32 mouse cellular contexts compared by ENCODE assay signal in genomic region chr11:76196977-76197469, GRCm38 (mm10). TPM values are rescaled to one million over a fixed set of nuclear protein-coding genes. Genes with fewer than 3 reads are reported as not detected.
DNase-seq lines count a peak whose midpoint lies in the region; ATAC-seq and TF ChIP-seq lines count a peak whose summit lies in the region.
"Had no signal": no experiment of that assay in that cellular context is flagged by ENCODE, and none has a peak within 500 bp of the region (broad histone marks: within the 10 kb centered on the region; RNA-seq: fewer than 3 reads in every experiment).

No protein-coding gene starts in this region.

- no peak overlapping the region for H3K4me3 ChIP-seq in heart, embryonic 13.5 days
- H3K4me3 ChIP-seq in layer of hippocampus, adult 2 months: no peak overlapping the region
- no peak overlapping the region for H3K4me3 ChIP-seq in intestine, embryonic 15.5 days (replicated peaks)
- no peak overlapping the region; the same call in 1 of the 2 replicates for H3K4me3 ChIP-seq in stomach, embryonic 15.5 days (replicated peaks)
- H3K4me3 ChIP-seq: embryonic facial prominence, embryonic 13.5 days; forebrain, embryonic 10.5 days; midbrain, embryonic 10.5 days; myocyte; neural tube, embryonic 12.5 days had no signal

- no peak for ATAC-seq in heart, embryonic 13.5 days (ENCODE audit: extremely low read depth, insufficient number of reproducible peaks, low FRiP score, low TSS enrichment)
- peak; percentile 15; the same call in 1 of the 2 replicates for ATAC-seq in intestine, embryonic 15.5 days
- no peak for ATAC-seq in stomach, embryonic 15.5 days (ENCODE audit: insufficient read depth, low FRiP score, low read depth)
- ATAC-seq: forebrain, embryonic 16.5 days; Patski had no signal

- no peak for DNase-seq in heart, postnatal 14 days
- no peak for DNase-seq in layer of hippocampus, adult 2 months (ENCODE audit: low spot score in 2 of 2)
- no peak for DNase-seq in layer of hippocampus, adult 9-11 months
- no peak for DNase-seq in frontal cortex, postnatal 36 days (ENCODE audit: low spot score in 2 of 2)
- DNase-seq in adrenal gland, postnatal 4 days (ENCODE audit: low spot score in 2 of 2): no peak
- DNase-seq: adrenal gland, postnatal 10 days; cerebellum, adult 18-20 months; cerebellum, postnatal 36 days; embryo, embryonic 11 days; liver; lung, adult 2 months; lung, postnatal 14 days; right cerebral cortex, adult 18-20 months; thymus, adult 2 months; thymus, postnatal 36 days had no signal

- no peak overlapping the region for H3K27ac ChIP-seq in heart, embryonic 13.5 days (replicated peaks)
- 0 out of 2 replicates have a peak overlapping the region, but pooled peaks have one; percentile 43 for H3K27ac ChIP-seq in layer of hippocampus, adult 2 months
- H3K27ac ChIP-seq in intestine, embryonic 15.5 days: peak overlapping the region; percentile 77
- peak overlapping the region; percentile 87 for H3K27ac ChIP-seq in stomach, embryonic 15.5 days
- H3K27ac ChIP-seq: embryonic facial prominence, embryonic 13.5 days; forebrain, embryonic 10.5 days; kidney, postnatal 0 days; liver, embryonic 14.5 days; midbrain, embryonic 10.5 days; neural tube, embryonic 12.5 days had no signal

- no peak for TF ChIP-seq CTCF in layer of hippocampus, adult 2 months (conservative IDR thresholded peaks at IDR 0.05)

- peaks cover 15% of the 10 kb centered on the region for H3K4me1 ChIP-seq in heart, embryonic 13.5 days
- H3K4me1 ChIP-seq in intestine, embryonic 15.5 days (replicated peaks): 0 out of 2 replicates have a peak, but pooled peaks cover 4% of the 10 kb centered on the region
- peaks cover 4% of the 10 kb centered on the region; the same call in 1 of the 2 replicates for H3K4me1 ChIP-seq in stomach, embryonic 15.5 days
- H3K4me1 ChIP-seq: neural tube, embryonic 12.5 days had no signal

- H3K36me3 ChIP-seq in heart, embryonic 13.5 days: no peaks in the 10 kb centered on the region
- H3K36me3 ChIP-seq in intestine, embryonic 15.5 days: no peaks in the 10 kb centered on the region
- H3K36me3 ChIP-seq in stomach, embryonic 15.5 days: no peaks in the 10 kb centered on the region
- H3K36me3 ChIP-seq: embryonic facial prominence, embryonic 13.5 days; forebrain, embryonic 10.5 days; midbrain, embryonic 10.5 days; neural tube, embryonic 12.5 days had no signal

- WGBS in heart, embryonic 13.5 days: 42% methylated on average over 8 of the region's 8 CpGs
- WGBS in intestine, embryonic 15.5 days: 47% methylated on average over 8 of the region's 8 CpGs
- WGBS in stomach, embryonic 15.5 days: 35% methylated on average over 8 of the region's 8 CpGs

- H3K4me2 ChIP-seq in heart, embryonic 13.5 days: 0 out of 2 replicates have a peak overlapping the region, but pooled peaks have one; percentile 29
- H3K4me2 ChIP-seq in intestine, embryonic 15.5 days (replicated peaks): peak overlapping the region; percentile 24
- peak overlapping the region; percentile 12; the same call in 1 of the 2 replicates for H3K4me2 ChIP-seq in stomach, embryonic 15.5 days
- H3K4me2 ChIP-seq: embryonic facial prominence, embryonic 13.5 days; neural tube, embryonic 12.5 days had no signal

- no peaks in the 10 kb centered on the region for H3K9me3 ChIP-seq in heart, embryonic 13.5 days
- H3K9me3 ChIP-seq in intestine, embryonic 15.5 days: no peaks in the 10 kb centered on the region
- H3K9me3 ChIP-seq in stomach, embryonic 15.5 days: no peaks in the 10 kb centered on the region
- H3K9me3 ChIP-seq: embryonic facial prominence, embryonic 13.5 days; forebrain, embryonic 10.5 days; midbrain, embryonic 10.5 days; neural tube, embryonic 12.5 days had no signal

- 0 out of 2 replicates have a peak, but pooled peaks cover 3% of the 10 kb centered on the region for H3K27me3 ChIP-seq in heart, embryonic 13.5 days (replicated peaks)
- H3K27me3 ChIP-seq in intestine, embryonic 15.5 days (replicated peaks): no peaks in the 10 kb centered on the region
- no peaks in the 10 kb centered on the region for H3K27me3 ChIP-seq in stomach, embryonic 15.5 days (replicated peaks)
- H3K27me3 ChIP-seq: neural tube, embryonic 12.5 days; Patski had no signal

- intact Hi-C loops in heart, postnatal 14 days (cut with DNase I): no loop called here

- no peak overlapping the region for H3K9ac ChIP-seq in heart, embryonic 13.5 days
- no peak overlapping the region for H3K9ac ChIP-seq in intestine, embryonic 15.5 days
- H3K9ac ChIP-seq in stomach, embryonic 15.5 days: no peak overlapping the region
- H3K9ac ChIP-seq: embryonic facial prominence, embryonic 13.5 days; liver, embryonic 14.5 days; neural tube, embryonic 12.5 days had no signal

RNA-seq across cellular contexts. Expression of gene Fam57a, which starts 17.6 kb away (rescaled TPM):
- 22.8 and 26.9 TPM in 2 replicates for polyA plus RNA-seq in heart, embryonic 13.5 days (2015; fragmentation: Nextera tagmentation; extraction: Ambion mirVana)
- 1 to 10 TPM; 6.3 to 6.6 TPM for total RNA-seq in heart, postnatal 14 days (2021)
- total RNA-seq in layer of hippocampus, adult 2 months (2021): 10 to 100 TPM; 17.7 to 20.9 TPM
- polyA plus RNA-seq in intestine, embryonic 15.5 days (2015; fragmentation: Nextera tagmentation; extraction: Ambion mirVana): 88.7 and 94.7 TPM in 2 replicates
- polyA plus RNA-seq in stomach, embryonic 15.5 days (2015; fragmentation: Nextera tagmentation; extraction: Ambion mirVana): 82.0 and 100 TPM in 2 replicates
- 10 to 100 TPM in 1 of 2 experiments, 1 to 10 TPM in 1; 9.8 to 10.5 TPM for total RNA-seq in adrenal gland, postnatal 4 days (2021)

RNA-seq across cellular contexts. Expression of gene Vps53, which starts 17.6 kb away (rescaled TPM):
- polyA plus RNA-seq in heart, embryonic 13.5 days (2015; fragmentation: Nextera tagmentation; extraction: Ambion mirVana): 28.4 and 31.8 TPM in 2 replicates
- 10 to 100 TPM; 29.1 to 30.9 TPM for total RNA-seq in heart, postnatal 14 days (2021)
- 100 to 1,000 TPM in 1 of 2 experiments, 10 to 100 TPM in 1; 97.1 to 103 TPM for total RNA-seq in layer of hippocampus, adult 2 months (2021)
- polyA plus RNA-seq in intestine, embryonic 15.5 days (2015; fragmentation: Nextera tagmentation; extraction: Ambion mirVana): 48.1 and 51.0 TPM in 2 replicates
- 39.7 and 43.8 TPM in 2 replicates for polyA plus RNA-seq in stomach, embryonic 15.5 days (2015; fragmentation: Nextera tagmentation; extraction: Ambion mirVana)
- total RNA-seq in adrenal gland, postnatal 4 days (2021): 10 to 100 TPM; 42.2 to 49.3 TPM

RNA-seq across cellular contexts. Expression of gene Dbil5, which starts 20.4 kb away (rescaled TPM):
- polyA plus RNA-seq in heart, embryonic 13.5 days (2015; fragmentation: Nextera tagmentation; extraction: Ambion mirVana): 0.91 and 1.5 TPM in 2 replicates
- not detected for total RNA-seq in heart, postnatal 14 days (2021)
- 1 to 10 TPM in 1 of 2 experiments, under 1 TPM in 1; 0.91 to 1.6 TPM for total RNA-seq in layer of hippocampus, adult 2 months (2021)
- 1.2 and 1.7 TPM in 2 replicates for polyA plus RNA-seq in intestine, embryonic 15.5 days (2015; fragmentation: Nextera tagmentation; extraction: Ambion mirVana)
- 0.90 and 1.5 TPM in 2 replicates for polyA plus RNA-seq in stomach, embryonic 15.5 days (2015; fragmentation: Nextera tagmentation; extraction: Ambion mirVana)
- total RNA-seq in adrenal gland, postnatal 4 days (2021): under 1 TPM in 1 of 2 experiments, not detected in 1; 0.59 TPM
- total RNA-seq: gastrocnemius, adult 8-10 months; gastrocnemius, postnatal 4 days; megakaryocyte progenitor cell, adult 5-6 weeks; midbrain, postnatal 0 days had no signal
- polyA plus RNA-seq: forebrain, embryonic 16.5 days; limb, embryonic 11.5 days had no signal

RNA-seq across cellular contexts. Expression of gene Gemin4, which starts 20.4 kb away (rescaled TPM):
- 20.0 and 23.9 TPM in 2 replicates for polyA plus RNA-seq in heart, embryonic 13.5 days (2015; fragmentation: Nextera tagmentation; extraction: Ambion mirVana)
- total RNA-seq in heart, postnatal 14 days (2021): 1 to 10 TPM; 1.8 to 2.6 TPM
- total RNA-seq in layer of hippocampus, adult 2 months (2021): 1 to 10 TPM; 4.9 to 5.6 TPM
- polyA plus RNA-seq in intestine, embryonic 15.5 days (2015; fragmentation: Nextera tagmentation; extraction: Ambion mirVana): 28.8 and 32.6 TPM in 2 replicates
- polyA plus RNA-seq in stomach, embryonic 15.5 days (2015; fragmentation: Nextera tagmentation; extraction: Ambion mirVana): 27.9 and 29.8 TPM in 2 replicates
- 10 to 100 TPM in 1 of 2 experiments, 1 to 10 TPM in 1; 9.6 to 10.3 TPM for total RNA-seq in adrenal gland, postnatal 4 days (2021)

RNA-seq across cellular contexts. Expression of gene Mrm3, which starts 46.5 kb away (rescaled TPM):
- polyA plus RNA-seq in heart, embryonic 13.5 days (2015; fragmentation: Nextera tagmentation; extraction: Ambion mirVana): 21.1 and 24.2 TPM in 2 replicates
- total RNA-seq in heart, postnatal 14 days (2021): 10 to 100 TPM; 20.6 to 22.8 TPM
- 10 to 100 TPM; 15.7 to 18.3 TPM for total RNA-seq in layer of hippocampus, adult 2 months (2021)
- polyA plus RNA-seq in intestine, embryonic 15.5 days (2015; fragmentation: Nextera tagmentation; extraction: Ambion mirVana): 26.3 and 29.6 TPM in 2 replicates
- polyA plus RNA-seq in stomach, embryonic 15.5 days (2015; fragmentation: Nextera tagmentation; extraction: Ambion mirVana): 24.7 and 25.8 TPM in 2 replicates
- total RNA-seq in adrenal gland, postnatal 4 days (2021): 10 to 100 TPM; 21.3 to 22.1 TPM
